Mouse (Mus musculus) heart, adult 2 months (tissue): ENCODE measurements at regions not wholly inside any gene's neighbourhood (a gene's known extent, or its start where the extent isn't known, plus 50 kb on each side); places are given as distances from the start of the nearest gene placed in this dataset.

Experiments
- CTCF ChIP-seq: fragments of 200-600 bp; IDR thresholded peaks from 2 replicates; pipeline ENCODE4 v1.8.1; 2022; ENCODE audit warnings: antibody characterized with exemption, mild to moderate bottlenecking, moderate library complexity
- EP300 ChIP-seq: fragments of 200-500 bp; IDR thresholded peaks from 2 replicates; pipeline ENCODE4 v1.6.1; 2011; ENCODE audit warnings: low read depth, low read length, control low read depth; ENCODE audit not compliant: insufficient read depth
- POLR2A ChIP-seq: fragments of 200-500 bp; IDR thresholded peaks from 2 replicates; pipeline ENCODE4 v1.6.1; 2011; ENCODE audit warnings: mild to moderate bottlenecking, low read depth, low read length, control low read depth; ENCODE audit not compliant: insufficient read depth

GRCm38 (mm10) chr8:76343072-76343471, 556.2 kb upstream of the Nr3c2 start:
- TF ChIP-seq EP300 (no peak), CTCF (no peak), POLR2A (no peak)
